Mouse (Mus musculus) layer of hippocampus, adult 8-10 months (tissue): ENCODE results near the gene Shisa6. TPM values are rescaled to one million over a fixed set of nuclear protein-coding genes. Genes with fewer than 3 reads are reported as not detected.

Experiments
- DNase-seq, 2 experiments: peaks; one replicate each; pipeline ENCODE4 v3.0.0; 2022; ENCODE audit warnings: low spot score in 2 of 2
- total RNA-seq, 4 experiments: library from RNA; stranded (reverse); gene quantifications; 2 replicates each; pipeline ENCODE4 v1.2.4; 2022

The Shisa6 gene
- total RNA-seq, result 100 to 1,000 TPM; 116 to 155 (median 140) TPM

DNA sequence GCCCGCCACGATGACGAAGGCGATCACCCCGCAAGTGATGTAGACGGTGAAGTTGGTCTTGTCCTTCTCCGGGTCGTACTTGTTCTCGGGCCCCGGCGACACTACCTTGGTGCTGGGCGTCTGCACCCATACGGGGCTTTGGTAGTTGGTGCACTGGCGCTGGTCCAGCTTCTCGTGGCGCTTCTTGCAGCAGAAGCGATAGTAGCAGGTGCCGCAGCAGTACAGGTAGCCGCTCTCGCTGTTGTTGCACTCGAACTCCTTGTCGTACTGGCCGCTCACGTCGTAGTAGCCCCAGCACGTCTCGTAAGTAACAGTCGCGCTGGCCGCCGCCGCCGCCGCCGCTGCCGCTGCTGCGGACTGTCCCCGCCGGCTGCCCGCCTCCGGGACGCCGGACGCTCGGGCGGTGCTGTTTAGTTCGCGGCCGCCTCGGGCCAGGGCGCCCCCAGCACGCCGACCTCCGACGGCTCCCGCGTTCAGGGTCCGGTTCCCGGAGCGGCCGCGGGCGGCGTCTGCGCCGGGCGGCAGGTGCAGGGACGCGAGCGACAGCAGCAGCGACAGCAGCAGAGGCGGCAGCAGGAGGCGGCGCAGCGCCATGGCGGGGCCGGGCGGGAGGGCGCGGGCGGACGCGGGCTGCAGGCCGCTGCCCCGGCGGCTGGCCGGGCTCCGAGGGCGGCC is at the start of gene Shisa6:
Shisa6 (minus strand) TSS at position 594 of the 675 bp plus-strand sequence.
- peak in 1 of 2 experiments; percentile 32 for DNase-seq

DNA sequence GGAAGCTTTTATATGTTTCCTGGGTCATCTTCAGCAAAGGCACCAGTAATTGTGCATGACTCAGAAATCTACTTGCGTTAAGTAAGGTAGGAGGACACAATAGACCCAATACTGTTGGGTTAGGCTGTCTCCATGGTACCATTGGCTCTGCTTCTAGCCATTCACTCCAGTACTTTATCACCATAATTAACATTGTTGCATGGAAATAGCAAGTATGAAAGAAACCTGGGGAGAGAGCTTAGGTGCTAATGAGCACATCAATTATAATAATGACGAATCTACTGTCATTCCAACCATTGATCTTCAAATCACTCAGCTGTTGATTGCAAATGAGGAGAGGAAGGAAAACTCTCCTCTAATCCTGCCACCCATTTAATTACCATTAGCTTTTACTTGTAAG is 48.1 kb upstream of the Shisa6 start:
- DNase-seq, result no peak

DNA sequence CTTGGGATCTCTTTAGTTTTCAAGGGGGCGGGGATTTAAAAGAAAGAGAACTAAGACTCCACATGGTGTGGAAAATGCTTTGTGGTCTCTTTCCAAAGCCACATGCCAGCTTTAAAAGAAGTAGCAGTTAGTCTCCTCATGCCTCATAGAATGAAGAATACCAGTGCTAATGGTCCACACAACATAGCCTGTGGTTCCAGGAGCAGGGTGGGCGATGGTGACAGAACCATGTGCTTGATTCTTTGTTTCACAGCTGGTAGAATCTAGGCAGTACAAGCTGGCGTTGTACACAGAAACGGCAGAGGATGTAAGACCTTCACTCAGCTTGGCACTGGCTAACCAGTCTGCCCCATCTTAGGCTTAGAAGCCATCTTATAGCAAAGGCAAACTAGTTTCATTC is 43.3 kb upstream of the Shisa6 start:
- no peak for DNase-seq

DNA sequence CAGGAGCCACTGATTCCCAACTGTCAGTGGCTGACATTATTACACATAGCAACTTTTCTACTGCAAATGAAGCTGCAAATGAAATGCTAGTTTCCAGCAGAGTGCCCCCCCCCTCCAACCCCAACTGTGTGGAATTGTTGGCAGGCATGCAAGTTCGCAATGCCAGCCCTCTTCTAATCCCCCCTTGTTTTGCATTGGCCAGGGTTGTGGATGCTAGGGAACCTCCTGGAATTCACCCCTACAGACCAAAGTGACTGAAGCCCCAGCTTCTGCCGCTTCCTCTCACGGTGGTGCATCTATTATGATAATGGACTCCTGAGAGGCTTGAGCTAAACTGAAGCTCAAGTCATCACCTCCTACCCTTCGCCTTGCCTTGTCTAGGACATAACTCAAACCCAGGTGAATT is 42.6 kb upstream of the Shisa6 start:
- DNase-seq, result no peak

DNA sequence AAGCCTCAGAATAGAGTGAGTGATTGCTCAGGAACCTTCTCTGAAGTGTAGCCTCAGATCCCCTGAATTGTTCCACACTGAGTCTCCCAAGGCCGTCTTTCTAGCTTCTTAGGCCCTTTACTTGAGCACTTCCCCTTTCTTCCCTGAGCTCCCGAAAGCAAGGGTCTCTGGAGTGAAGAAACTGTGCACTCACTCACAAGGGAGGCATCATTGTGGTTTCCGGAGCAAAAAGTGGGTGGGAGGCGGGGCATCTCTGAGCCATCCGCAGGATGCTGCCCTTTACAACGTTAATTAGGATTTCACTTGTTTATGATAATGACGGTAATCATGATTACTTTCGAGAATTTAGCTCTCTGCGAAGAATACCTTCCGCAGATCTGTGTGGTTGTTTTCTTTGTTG is 41.6 kb upstream of the Shisa6 start:
- no peak for DNase-seq

DNA sequence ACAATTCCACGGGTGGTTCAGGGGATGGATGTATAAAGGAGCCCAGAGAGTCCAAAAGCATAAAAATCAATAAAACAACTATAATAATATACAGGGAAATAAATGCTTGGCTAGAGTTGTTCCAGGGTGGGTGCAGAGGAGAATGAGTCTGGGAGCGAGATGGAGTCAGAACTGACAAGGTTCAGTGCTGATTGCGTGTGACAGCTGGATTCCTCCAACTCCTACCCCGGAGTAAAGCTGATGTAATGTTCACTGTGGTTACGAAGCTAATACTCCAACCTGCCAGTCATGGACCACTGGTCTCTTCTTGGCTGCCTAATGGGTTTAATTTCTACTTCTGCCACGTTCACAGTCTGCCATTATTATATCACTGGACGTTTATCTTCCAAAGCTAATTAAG is 36.5 kb upstream of the Shisa6 start:
- DNase-seq, result no peak

DNA sequence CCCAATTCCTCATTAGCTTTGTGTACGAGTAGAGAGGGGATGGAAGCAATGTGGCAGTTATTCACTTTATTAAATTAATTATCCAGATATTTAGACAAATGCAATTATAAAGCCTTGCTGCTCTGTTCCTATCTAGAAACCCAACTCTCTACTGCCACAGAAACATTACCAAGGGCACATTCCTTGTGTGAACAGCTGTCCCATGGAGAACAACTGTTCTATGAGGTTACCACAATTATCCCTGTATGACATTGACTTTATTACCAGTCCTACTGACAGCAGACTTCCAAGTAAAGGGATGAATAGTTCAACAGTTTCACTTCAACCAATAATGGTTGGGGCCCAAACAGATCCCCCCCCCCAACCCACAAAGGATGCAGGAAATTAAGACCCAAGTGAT is 12.1 kb upstream of the Shisa6 start:
- no peak for DNase-seq

DNA sequence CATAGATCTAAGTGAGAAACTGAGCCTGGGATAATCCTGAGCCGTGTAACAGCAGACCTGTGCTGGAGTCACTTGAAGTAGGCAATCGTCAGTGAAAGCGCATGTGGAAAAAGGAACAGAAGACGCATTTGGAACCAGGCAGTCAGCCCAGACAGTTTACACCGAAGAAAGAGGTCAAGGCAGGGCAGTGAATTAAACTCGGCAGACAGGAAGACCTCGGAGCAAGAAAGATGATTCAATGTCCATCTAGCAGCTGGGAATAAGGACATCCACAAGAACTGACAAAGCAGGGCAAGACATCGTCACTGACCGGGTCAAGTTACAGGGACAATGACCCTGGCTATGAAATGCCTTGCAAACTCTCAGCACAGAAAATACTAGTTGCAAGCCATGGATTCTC is 10.1 kb upstream of the Shisa6 start:
- no peak for DNase-seq

DNA sequence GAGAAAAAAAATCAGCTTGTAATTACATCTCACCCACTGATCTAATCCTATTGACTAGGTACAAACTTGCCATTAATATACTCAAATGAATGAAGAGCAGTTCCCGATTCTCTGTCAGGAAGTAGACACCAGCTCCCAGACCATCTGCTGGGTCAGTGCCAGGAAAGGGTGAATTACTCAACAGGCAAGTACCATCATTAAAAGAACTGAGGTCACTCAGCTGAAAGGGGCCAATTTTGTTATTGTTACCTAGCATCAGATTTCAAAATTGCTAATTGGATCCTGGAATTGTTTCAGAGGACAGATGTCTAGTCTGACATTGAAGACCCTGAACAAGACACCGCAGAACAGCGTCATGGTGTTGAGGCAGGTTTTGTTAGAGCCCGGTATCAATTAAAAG is 9.4 kb upstream of the Shisa6 start:
- no peak for DNase-seq

DNA sequence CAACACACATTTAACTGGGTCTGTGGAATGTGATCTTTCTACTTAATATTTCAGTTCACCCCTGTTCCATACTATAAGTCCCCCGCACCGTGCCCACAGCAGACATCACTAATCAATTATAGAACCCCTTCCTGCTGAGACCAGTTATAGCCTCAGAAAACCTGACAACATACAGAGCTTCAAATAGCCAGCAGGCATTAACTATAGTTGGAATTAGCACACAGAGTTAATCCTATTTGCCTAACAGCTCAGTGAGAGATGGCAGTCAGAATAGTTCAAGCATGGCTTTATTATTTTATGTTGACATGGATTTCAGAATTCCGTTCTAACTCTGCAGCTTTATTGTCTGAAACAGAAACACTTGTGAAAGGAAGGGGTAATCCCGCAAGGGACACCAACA is 8.5 kb upstream of the Shisa6 start:
- DNase-seq, result no peak

DNA sequence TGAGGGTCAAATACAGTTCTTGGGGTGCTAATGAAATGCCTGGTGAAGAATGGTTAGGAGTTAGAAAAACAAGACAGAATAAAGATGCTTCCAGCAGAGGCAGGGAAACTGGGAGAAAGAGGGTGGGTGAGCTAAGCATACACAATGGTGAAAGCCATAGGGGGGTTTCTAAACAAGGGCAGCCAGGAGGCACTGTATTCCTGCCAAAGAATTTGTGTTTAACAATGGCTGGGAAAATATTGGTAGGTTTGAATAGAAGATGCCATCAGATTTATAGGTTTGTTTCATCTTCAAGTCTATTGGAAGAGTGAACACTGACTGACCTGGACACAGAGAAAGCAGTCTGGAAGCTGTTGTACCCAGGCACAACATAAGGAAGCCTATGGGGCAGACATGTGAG is 2.4 kb upstream of the Shisa6 start:
- DNase-seq, result no peak

DNA sequence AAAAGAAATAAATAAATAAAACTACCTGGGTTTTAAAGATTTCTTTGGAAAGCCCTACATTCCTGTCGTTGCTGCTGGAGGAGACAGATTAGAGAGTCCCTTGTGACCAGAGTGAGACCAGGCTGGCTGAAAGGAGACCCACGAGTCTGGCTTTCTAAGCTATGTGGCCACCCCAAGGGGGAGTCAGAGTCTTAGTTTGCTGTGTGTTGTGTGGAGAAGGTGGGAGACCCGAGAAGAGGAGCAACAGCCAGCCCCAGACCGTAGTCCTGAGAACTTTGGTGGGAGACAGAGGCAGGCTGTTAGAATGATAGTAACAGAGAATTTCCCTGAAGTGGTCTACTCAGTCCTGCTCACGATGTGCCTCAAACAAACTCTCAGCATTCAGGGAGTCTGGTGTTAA is 1.6 kb upstream of the Shisa6 start:
- no peak for DNase-seq

DNA sequence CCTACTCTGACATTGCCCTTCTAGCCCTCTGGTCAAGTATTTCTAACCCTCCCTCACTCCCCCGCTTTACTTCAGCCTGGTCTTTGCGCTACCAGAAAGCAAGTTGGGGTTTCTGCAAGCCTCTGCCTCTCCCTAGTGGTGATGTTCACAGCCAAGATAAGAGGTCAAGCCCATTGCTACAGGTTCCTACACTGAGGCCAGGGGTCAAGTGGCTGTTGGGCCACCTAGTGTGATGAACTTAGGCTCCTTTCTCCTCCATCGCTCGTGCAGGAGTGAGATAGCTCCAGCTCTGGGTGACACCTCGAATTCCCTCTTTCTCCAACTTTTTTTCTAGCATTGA is 1.2 kb upstream of the Shisa6 start:
- DNase-seq, result peak in 1 of 2 experiments; percentile 26

DNA sequence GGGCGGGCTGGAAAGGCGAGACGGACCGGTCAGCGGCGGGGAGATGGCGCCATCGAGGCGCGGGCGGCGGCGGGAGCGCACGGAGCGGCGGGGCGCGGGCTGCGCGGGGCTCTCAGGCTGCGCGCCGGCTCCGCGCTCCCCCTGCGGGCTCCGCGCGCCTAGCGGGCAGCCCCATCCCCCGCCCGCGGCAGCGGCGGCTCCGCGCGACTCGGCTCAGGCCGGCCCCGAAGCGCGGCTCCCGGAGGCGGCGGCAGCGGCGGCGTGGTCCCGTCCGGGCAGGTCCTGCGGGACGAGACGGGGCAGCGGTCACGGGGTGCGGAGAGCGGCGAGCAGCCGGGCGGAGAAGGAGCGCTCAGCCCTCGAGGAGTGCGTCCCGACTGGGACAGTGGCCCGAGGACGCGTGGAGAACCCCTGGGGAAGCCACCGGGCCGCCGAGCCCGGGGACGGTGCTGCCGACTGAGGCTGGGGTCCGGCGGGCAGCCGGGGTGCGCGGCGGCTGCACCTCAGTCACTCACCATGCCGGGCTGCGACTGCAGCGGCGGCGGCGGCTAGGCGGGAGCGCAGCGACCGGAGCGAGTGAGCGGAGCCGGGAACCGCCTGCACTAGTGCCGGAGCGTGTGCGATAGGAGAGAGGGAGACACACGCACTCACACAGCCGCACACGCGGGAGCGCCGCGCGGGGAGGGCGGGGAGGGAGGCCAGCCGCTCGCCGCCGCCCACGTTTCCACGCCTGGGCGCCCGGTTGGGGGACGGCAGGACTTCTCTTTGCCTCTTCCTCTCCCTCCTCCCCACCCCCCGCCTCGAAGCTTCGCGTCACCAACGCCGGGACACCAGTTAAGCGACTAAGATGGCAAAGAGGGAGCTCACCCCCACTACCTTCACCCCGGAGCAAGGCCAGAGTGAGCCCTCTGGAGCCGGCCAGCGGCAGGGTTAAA is 549 bp upstream of the Shisa6 start:
- peak in 1 of 2 experiments; percentile 40 for DNase-seq

DNA sequence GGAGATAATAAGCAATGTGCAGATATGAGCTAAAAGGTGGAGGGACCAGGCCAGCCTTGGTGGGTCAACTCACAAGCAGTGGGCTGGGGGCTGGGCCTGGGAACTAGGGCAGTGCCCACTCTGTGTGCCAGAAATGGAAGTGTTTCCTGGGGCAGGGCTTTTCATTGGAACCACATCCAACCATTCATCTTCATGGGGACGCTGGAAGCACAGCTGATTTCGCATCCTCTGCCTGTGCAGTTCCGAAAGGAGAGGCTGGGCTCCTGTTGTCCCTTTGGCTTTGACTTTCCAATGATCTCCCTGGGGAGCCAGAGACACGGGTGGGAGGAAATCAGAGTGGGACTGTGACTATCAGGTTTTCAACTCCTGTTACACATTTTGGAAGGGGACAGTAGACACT is 1.5 kb downstream of the Shisa6 start:
- peak in 1 of 2 experiments; percentile 39 for DNase-seq

DNA sequence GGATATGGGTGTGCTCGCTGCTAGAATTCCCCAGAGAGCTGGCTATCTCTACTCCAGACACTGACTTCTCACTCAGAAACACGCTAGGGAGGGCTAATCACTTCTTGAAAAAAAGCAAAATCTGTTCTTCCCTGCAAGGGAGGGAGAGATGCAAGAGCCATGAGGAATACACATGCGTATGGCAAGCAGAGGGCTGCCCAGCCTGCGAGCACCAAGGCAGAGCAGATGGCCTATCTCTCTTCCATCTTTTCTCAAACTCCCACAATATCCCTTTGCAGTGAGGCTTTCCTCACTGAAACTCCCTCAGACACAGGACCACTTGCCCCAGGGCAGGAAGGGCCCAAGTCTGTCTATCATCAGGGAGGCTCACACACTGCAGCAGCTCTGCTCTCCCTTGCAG is 3.4 kb downstream of the Shisa6 start:
- DNase-seq, result peak in 1 of 2 experiments; percentile 61

DNA sequence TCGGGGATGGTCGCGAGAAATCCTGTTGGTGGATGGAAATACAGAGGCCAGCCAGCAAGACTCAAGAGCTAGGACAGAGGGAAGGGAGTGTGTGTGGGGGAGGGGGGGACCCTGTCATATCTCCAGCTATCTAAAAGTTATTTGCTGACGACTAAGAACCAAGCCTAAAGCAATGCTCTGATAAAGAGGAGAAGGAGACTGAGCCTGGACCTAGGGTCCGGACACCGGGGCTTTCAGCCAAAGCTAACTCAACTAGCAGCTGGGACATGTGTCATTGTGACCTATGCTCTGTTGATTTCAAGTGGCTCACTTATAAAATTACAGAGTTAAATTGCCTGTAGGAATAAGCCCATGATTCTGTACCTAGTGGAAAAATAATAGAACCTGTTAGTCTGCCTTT is 6.4 kb downstream of the Shisa6 start:
- no peak for DNase-seq

DNA sequence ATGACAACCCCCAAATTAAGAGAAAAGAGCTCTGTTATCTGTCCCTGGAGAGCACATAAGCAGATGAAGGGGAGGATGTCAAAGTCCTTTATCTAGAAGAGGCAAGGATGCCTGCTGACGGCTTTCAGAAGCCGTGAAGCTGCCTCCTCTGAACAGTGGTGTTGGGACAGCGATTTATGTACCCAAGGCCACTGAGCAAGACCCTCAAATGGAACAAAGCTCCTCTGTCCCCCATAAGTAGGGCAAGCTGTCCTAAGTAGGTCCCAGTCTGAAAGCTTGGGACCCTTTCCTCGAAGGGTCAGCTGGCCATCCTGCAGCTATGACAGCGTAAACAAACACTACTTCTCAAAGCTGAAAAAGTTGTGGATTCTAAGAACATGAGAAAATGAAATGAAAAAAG is 11.4 kb downstream of the Shisa6 start:
- DNase-seq, result no peak

DNA sequence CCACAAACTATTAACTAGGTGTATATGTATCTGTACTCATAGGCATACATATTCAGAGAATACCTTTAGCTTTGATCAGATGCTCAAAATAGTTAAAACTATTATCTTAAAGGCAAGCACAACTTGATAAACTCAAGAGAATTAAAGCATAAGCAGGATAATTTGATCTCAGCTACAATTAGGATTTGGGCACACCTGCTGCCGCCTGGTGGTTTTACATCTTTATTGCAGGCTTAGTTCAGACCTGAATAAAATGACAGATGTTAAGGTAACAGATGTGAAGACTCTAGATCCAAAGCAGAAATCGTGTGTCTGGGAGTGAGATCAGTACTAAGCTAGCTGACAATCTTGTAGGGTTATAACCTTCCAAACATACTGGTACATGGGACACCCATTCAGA is 24.8 kb downstream of the Shisa6 start:
- DNase-seq, result no peak

DNA sequence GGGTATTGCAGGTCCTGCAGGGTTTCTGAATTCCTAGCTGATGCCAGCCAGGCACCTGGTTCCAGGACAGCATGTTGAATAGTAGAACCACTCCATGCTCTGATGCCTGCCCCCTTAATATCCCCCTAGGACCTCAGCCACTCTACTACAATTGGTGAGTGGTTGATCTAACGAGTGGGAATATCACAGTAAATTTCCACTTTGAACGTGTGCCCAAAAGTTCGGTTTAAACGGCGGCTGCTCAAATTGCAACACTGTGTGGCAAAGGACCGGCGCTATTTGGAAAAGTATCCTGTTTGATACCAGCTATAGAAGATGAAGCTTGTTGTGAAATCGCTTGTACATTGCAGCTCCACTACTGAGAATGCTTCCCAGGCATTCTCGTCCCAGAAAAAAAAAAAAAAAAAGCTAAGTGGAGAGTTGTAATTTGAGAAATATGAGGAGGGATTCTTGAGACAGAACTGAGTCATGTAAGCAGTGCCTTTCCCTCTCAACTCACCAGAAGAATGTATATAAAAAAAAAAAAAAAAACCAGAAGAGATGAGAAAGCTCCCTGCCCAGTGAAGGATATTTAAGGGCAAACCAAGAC is 26.8 kb downstream of the Shisa6 start:
- no peak for DNase-seq

DNA sequence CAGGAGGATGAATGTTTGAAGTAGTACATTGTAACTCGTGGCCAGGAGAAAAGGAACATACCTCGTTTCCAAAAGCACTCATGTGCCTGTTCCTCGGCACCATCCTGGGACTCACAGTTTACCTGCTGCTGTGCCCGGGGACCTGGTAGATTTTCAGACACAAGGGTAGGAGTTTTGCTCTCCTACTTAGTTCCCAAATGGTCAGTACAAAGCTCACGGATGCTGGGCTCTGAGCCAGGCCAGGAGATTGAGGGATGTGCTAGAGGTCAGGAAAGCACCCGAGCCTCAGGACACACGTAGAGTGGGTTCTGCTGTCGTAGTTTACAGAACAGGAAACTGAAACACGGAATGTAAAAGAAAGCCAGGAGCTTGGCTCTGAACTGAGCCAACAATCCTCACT is 29.5 kb downstream of the Shisa6 start:
- no peak for DNase-seq

DNA sequence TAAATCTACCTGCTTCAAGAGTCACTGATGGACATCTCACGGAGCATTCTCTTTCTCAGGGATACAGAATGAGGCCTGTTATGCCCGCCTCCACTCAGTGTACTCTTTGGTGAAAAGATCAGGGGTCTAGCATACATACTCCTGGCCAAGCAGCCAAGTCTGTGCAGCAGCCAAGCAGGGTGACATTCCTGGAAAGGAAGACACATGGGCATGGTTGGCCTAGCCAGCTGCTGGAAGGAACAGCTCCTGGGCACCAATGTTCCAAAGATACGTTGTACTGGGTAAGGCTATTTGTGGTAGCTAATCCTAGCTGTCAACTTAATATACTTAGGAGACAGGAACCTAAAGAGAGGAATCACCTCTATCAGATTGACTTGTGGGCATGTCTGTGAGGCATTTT is 31.4 kb downstream of the Shisa6 start:
- DNase-seq, result no peak

DNA sequence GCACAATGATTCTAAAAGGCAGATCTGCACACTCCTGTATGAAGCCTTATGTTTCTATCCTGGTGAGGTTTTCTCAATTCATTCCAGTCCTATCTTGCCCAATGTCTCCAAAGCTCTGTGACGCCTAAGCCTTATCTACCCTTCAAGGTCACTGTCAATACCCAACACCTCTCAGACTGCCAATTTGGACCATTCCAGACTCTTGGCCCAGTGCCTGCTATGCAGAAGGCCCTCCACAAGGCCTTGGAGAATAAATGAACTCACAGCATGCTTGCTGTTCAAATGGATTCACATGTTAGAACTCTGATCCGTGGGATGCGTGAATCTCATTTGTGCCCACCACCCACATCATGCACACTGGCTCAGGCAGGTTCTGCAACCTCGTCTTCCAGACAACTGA is 38.0 kb downstream of the Shisa6 start:
- DNase-seq, result peak in 1 of 2 experiments; percentile 19
